Mouse (Mus musculus): Measurements from ENCODE around the gene Zfp652. TPM values are rescaled to one million over a fixed set of nuclear protein-coding genes. Genes with fewer than 3 reads are reported as not detected.
A peak's percentile ranks its signal among the peaks of the same experiment; 100 is the strongest.

Gene Zfp652
- polyA plus RNA-seq, 1 experiment from 2014 or later: 24.5 TPM

- Histone ChIP-seq H3K4me3 (no peak overlapping the region), H3K27ac (no peak overlapping the region), H3K9ac (no peak overlapping the region), H3K4me1 (peaks cover 3% of the 10 kb centered on the region; the same call in 1 of the 2 replicates), H3K36me3 (no peaks in the 10 kb centered on the region), H3K4me2 (replicated peaks) (no peak overlapping the region), H3K9me3 (no peaks in the 10 kb centered on the region), H3K27me3 (no peaks in the 10 kb centered on the region)
- WGBS: 51% methylated on average over 6 of the region's 6 CpGs
- ATAC-seq (ENCODE audit: insufficient number of reproducible peaks, insufficient read depth, low FRiP score, low TSS enrichment): no peak
These were observed 24.0 kb upstream of the Zfp652 start for GRCm38 (mm10) chr11:95688515-95688914.

GRCm38 (mm10) chr11:95688981-95689380 lies 23.5 kb upstream of the Zfp652 start:
- Histone ChIP-seq H3K9me3 (no peaks in the 10 kb centered on the region), H3K9ac (no peak overlapping the region), H3K4me3 (no peak overlapping the region), H3K4me1 (peaks cover 3% of the 10 kb centered on the region; the same call in 1 of the 2 replicates), H3K27me3 (no peaks in the 10 kb centered on the region), H3K4me2 (replicated peaks) (no peak overlapping the region), H3K36me3 (no peaks in the 10 kb centered on the region), H3K27ac (no peak overlapping the region)
- 63% methylated on average over 7 of the region's 7 CpGs for WGBS
- ATAC-seq (ENCODE audit: insufficient number of reproducible peaks, insufficient read depth, low FRiP score, low TSS enrichment): no peak

DNA sequence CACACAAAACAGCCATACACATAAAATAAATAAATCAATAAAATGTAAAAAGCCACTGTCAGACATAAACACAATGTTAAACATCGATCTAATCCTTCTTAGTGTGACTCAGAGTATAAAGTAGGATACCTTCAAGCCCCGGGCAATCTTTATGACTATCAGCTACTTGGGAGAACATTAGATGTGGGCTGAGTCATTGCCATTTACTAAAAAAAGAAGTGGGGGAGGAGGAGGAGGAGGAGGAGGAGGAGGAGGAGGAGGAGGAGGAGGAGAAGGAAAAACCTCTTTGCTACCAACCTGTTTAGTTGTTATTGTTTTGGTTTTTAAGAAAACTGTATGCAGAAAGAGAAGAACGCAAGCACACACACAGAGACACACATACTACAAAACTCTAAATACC lies 22.9 kb upstream of the Zfp652 start:
- no peak for ATAC-seq (ENCODE audit: insufficient number of reproducible peaks, insufficient read depth, low FRiP score, low TSS enrichment)
- Histone ChIP-seq H3K9me3 (no peaks in the 10 kb centered on the region), H3K36me3 (no peaks in the 10 kb centered on the region), H3K9ac (no peak overlapping the region), H3K4me2 (replicated peaks) (no peak overlapping the region), H3K4me3 (no peak overlapping the region), H3K4me1 (peaks cover 3% of the 10 kb centered on the region; the same call in 1 of the 2 replicates), H3K27ac (no peak overlapping the region), H3K27me3 (no peaks in the 10 kb centered on the region)
- WGBS: 88% methylated on average over 3 of the region's 3 CpGs

DNA sequence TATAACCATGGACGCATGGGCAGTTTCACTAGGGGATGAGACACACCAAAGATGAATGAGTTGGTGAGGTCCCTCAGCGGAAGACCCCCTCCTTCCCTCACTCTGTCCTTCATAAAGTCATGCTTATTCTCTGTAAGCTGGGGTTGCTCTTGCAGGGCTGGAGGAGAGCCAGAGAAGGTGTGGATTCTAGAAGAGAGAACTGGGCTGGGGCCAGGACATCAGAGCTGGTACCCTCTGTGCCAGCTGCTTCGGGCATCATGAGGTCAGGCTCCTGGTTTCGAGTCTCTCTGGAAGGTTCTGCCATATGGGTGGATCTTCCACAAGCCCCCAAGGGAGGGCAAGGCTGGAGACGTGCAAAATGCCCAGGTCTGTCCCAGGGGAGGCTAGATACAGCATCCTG lies 13.9 kb upstream of the Zfp652 start:
- no peak overlapping the region for H3K9ac ChIP-seq
- ATAC-seq (ENCODE audit: insufficient number of reproducible peaks, insufficient read depth, low FRiP score, low TSS enrichment): no peak
- H3K4me2 ChIP-seq (replicated peaks): no peak overlapping the region
- no peaks in the 10 kb centered on the region for H3K27me3 ChIP-seq
- 80% methylated on average over 5 of the region's 5 CpGs for WGBS
- H3K4me3 ChIP-seq: no peak overlapping the region
- H3K36me3 ChIP-seq: no peaks in the 10 kb centered on the region
- no peaks in the 10 kb centered on the region; the same call in 1 of the 2 replicates for H3K4me1 ChIP-seq
- H3K9me3 ChIP-seq: no peaks in the 10 kb centered on the region
- no peak overlapping the region for H3K27ac ChIP-seq

GRCm38 (mm10) chr11:95700778-95701739 lies 11.4 kb upstream of the Zfp652 start:
- 92% methylated on average over 13 of the region's 13 CpGs for WGBS
- no peaks in the 10 kb centered on the region for H3K9me3 ChIP-seq
- H3K4me2 ChIP-seq (replicated peaks): no peak overlapping the region
- no peaks in the 10 kb centered on the region for H3K36me3 ChIP-seq
- no peak for ATAC-seq (ENCODE audit: insufficient number of reproducible peaks, insufficient read depth, low FRiP score, low TSS enrichment)
- H3K4me1 ChIP-seq: no peaks in the 10 kb centered on the region; the same call in 1 of the 2 replicates
- no peaks in the 10 kb centered on the region for H3K27me3 ChIP-seq
- no peak overlapping the region for H3K9ac ChIP-seq
- no peak overlapping the region for H3K4me3 ChIP-seq
- H3K27ac ChIP-seq: no peak overlapping the region

GRCm38 (mm10) chr11:95704032-95704969 lies 8.2 kb upstream of the Zfp652 start:
- Histone ChIP-seq H3K4me1 (peaks cover 8% of the 10 kb centered on the region; the same call in 1 of the 2 replicates), H3K9me3 (no peaks in the 10 kb centered on the region), H3K27me3 (no peaks in the 10 kb centered on the region), H3K4me2 (replicated peaks) (no peak overlapping the region), H3K4me3 (no peak overlapping the region), H3K36me3 (no peaks in the 10 kb centered on the region), H3K9ac (no peak overlapping the region), H3K27ac (no peak overlapping the region)
- 86% methylated on average over 12 of the region's 12 CpGs for WGBS
- ATAC-seq (ENCODE audit: insufficient number of reproducible peaks, insufficient read depth, low FRiP score, low TSS enrichment): no peak

- H3K4me3 ChIP-seq: no peak overlapping the region
- H3K4me2 ChIP-seq (replicated peaks): no peak overlapping the region
- H3K27me3 ChIP-seq: no peaks in the 10 kb centered on the region
- peaks cover 8% of the 10 kb centered on the region; the same call in 1 of the 2 replicates for H3K4me1 ChIP-seq
- no peaks in the 10 kb centered on the region for H3K36me3 ChIP-seq
- H3K27ac ChIP-seq: no peak overlapping the region
- no peaks in the 10 kb centered on the region for H3K9me3 ChIP-seq
- no peak for ATAC-seq (ENCODE audit: insufficient number of reproducible peaks, insufficient read depth, low FRiP score, low TSS enrichment)
- no peak overlapping the region for H3K9ac ChIP-seq
- 71% methylated on average over 4 of the region's 4 CpGs for WGBS
These were observed 7.5 kb upstream of the Zfp652 start for GRCm38 (mm10) chr11:95704970-95705330.

- no peak for ATAC-seq (ENCODE audit: insufficient number of reproducible peaks, insufficient read depth, low FRiP score, low TSS enrichment)
- Histone ChIP-seq H3K9ac (no peak overlapping the region), H3K36me3 (no peaks in the 10 kb centered on the region), H3K4me3 (no peak overlapping the region), H3K4me1 (peaks cover 16% of the 10 kb centered on the region), H3K27ac (no peak overlapping the region), H3K27me3 (no peaks in the 10 kb centered on the region), H3K9me3 (no peaks in the 10 kb centered on the region), H3K4me2 (replicated peaks) (no peak overlapping the region)
- 91% methylated on average over 6 of the region's 6 CpGs for WGBS
These were observed 2.9 kb upstream of the Zfp652 start for GRCm38 (mm10) chr11:95709534-95710040.

DNA sequence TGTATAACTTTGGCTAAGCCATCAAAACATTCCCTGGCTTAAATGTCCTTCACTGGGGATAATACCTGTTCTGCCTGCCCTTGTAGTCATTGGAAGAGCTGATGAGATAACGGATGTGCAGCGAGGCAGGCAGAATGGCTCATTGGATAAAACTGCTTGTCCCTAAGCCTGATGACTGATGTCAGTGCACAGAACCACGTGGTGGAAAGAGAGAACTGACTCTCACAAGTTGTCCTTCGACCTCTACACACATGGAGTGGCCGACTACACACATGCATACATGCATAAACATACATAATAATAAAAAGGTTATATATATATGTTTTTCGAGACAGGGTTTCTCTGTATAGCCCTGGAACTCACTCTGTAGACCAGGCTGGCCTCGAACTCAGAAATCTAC lies 2.0 kb upstream of the Zfp652 start:
- Histone ChIP-seq H3K4me1 (peaks cover 24% of the 10 kb centered on the region), H3K36me3 (no peaks in the 10 kb centered on the region), H3K4me3 (no peak overlapping the region), H3K27ac (no peak overlapping the region), H3K4me2 (replicated peaks) (no peak overlapping the region), H3K9ac (no peak overlapping the region), H3K27me3 (no peaks in the 10 kb centered on the region), H3K9me3 (no peaks in the 10 kb centered on the region)
- no peak for ATAC-seq (ENCODE audit: insufficient number of reproducible peaks, insufficient read depth, low FRiP score, low TSS enrichment)
- WGBS: 81% methylated on average over 7 of the region's 7 CpGs

GRCm38 (mm10) chr11:95712085-95712562 lies 349 bp upstream of the Zfp652 start:
- Histone ChIP-seq H3K4me2 (replicated peaks) (peak overlapping the region; percentile 94), H3K9me3 (no peaks in the 10 kb centered on the region), H3K4me3 (peak overlapping the region; percentile 93), H3K4me1 (peaks cover 33% of the 10 kb centered on the region), H3K9ac (peak overlapping the region; percentile 98; the same call in 1 of the 2 replicates), H3K36me3 (no peaks in the 10 kb centered on the region), H3K27me3 (no peaks in the 10 kb centered on the region), H3K27ac (peak overlapping the region; percentile 98)
- 33% methylated on average over 12 of the region's 12 CpGs for WGBS
- ATAC-seq (ENCODE audit: insufficient number of reproducible peaks, insufficient read depth, low FRiP score, low TSS enrichment): no peak

- Histone ChIP-seq H3K4me3 (peak overlapping the region; percentile 93), H3K36me3 (no peaks in the 10 kb centered on the region), H3K4me1 (peaks cover 25% of the 10 kb centered on the region), H3K4me2 (replicated peaks) (peak overlapping the region; percentile 94), H3K9me3 (no peaks in the 10 kb centered on the region), H3K9ac (peak overlapping the region; percentile 98), H3K27me3 (no peaks in the 10 kb centered on the region), H3K27ac (peak overlapping the region; percentile 98)
- ATAC-seq (ENCODE audit: insufficient number of reproducible peaks, insufficient read depth, low FRiP score, low TSS enrichment): peak; percentile 77
- WGBS: under 1% methylated on average over 48 of the region's 49 CpGs
These were observed 845 bp downstream of the Zfp652 start for GRCm38 (mm10) chr11:95713225-95713810.
